Mouse (Mus musculus) neural tube, embryonic 11.5 days (tissue): Measurements from ENCODE around the gene Dlst. TPM values are rescaled to one million over a fixed set of nuclear protein-coding genes. Genes with fewer than 3 reads are reported as not detected.

Source experiments
- ATAC-seq: fragments of 200-750 bp; cut with Nextera tagmentation; 2 replicates; pipeline ENCODE4 v1.8.0; 2017; ENCODE audit warnings: moderate number of reproducible peaks, mild to moderate bottlenecking, moderate TSS enrichment, moderate library complexity; ENCODE audit not compliant: insufficient read depth, low FRiP score, low TSS enrichment
- DNase-seq: peaks from one replicate; pipeline ENCODE4 v3.0.0-alpha.2; 2015; ENCODE audit warnings: low spot score
- H3K27ac ChIP-seq: fragments of 300-500 bp; sonication (generic); 2 replicates; pipeline ENCODE4 v1.5.1; 2014; ENCODE audit warnings: low read depth, mild to moderate bottlenecking, low read length
- H3K27me3 ChIP-seq: fragments of 300-500 bp; sonication (generic); 2 replicates; pipeline ENCODE4 v1.6.1; 2014; ENCODE audit warnings: mild to moderate bottlenecking, low read length, mixed read lengths; ENCODE audit not compliant: control insufficient read depth, insufficient read depth
- H3K36me3 ChIP-seq: fragments of 300-500 bp; sonication (generic); 2 replicates; pipeline ENCODE4 v1.6.1; 2014; ENCODE audit warnings: mild to moderate bottlenecking, low read length, moderate library complexity, mixed read lengths; ENCODE audit not compliant: control insufficient read depth, insufficient read depth
- H3K4me1 ChIP-seq: fragments of 300-500 bp; sonication (generic); 2 replicates; pipeline ENCODE4 v1.6.1; 2014; ENCODE audit warnings: low read length, mixed read lengths; ENCODE audit not compliant: control insufficient read depth, insufficient read depth
- H3K4me2 ChIP-seq: fragments of 300-500 bp; sonication (generic); 2 replicates; pipeline ENCODE4 v1.6.1; 2014; ENCODE audit warnings: low read depth, mild to moderate bottlenecking, moderate library complexity
- H3K4me3 ChIP-seq: fragments of 300-500 bp; sonication (generic); 2 replicates; pipeline ENCODE4 v1.5.1; 2014; ENCODE audit warnings: low read depth, low read length
- H3K9ac ChIP-seq: fragments of 300-500 bp; sonication (generic); 2 replicates; pipeline ENCODE4 v1.6.1; 2014; ENCODE audit warnings: mild to moderate bottlenecking, low read length
- H3K9me3 ChIP-seq: fragments of 300-500 bp; sonication (generic); 2 replicates; pipeline ENCODE4 v1.6.1; 2016; ENCODE audit warnings: low read length; ENCODE audit not compliant: control insufficient read depth
- WGBS: fragments of 180-500 bp; shearing (Covaris S2); extraction: QIAGEN DNeasy Blood & Tissue Kit; methylation state at CpG from one replicate; pipeline ENCODE4 v1.1.7; 2014; 5-methylcytosine and 5-hydroxymethylcytosine counted together
- polyA plus RNA-seq: library from polyadenylated mRNA; unstranded; fragments of >200 nt; fragmentation: Nextera tagmentation; extraction: Ambion mirVana; gene quantifications from 2 replicates; pipeline ENCODE4 v1.2.1, GENCODE M21; 2014

Dlst gene
- polyA plus RNA-seq, 1 experiment from 2014 or later: 115 TPM

DNA sequence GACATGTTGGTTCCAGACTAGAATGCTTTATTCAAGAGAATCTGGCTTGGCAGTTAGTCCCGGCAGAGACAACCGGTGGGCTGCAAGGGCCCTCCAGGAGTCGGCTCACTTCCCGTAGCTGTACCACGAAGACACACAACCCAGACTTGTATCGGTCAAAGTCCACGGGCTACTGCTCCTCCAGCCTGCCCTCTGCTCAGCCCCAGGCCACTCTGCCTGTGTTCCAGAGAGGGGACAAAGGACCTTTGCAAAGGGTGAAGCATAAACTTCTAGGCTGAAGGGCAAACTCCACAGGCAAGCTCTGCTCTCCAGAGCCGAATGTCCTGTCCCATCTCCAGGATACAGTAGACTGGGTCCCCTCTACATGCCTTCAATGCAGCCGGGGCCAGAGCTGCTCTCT, 56.0 kb downstream of the Dlst start:
- H3K9ac ChIP-seq: no peak overlapping the region
- ATAC-seq (no peak), DNase-seq (no peak)
- H3K36me3 ChIP-seq: no peaks in the 10 kb centered on the region
- H3K9me3 ChIP-seq: no peaks in the 10 kb centered on the region
- H3K27me3 ChIP-seq: no peaks in the 10 kb centered on the region
- 83% methylated on average over 9 of the region's 9 CpGs for WGBS
- no peak overlapping the region for H3K4me3 ChIP-seq
- H3K4me2 ChIP-seq: no peak overlapping the region
- H3K27ac ChIP-seq: no peak overlapping the region
- H3K4me1 ChIP-seq: no peaks in the 10 kb centered on the region

DNA sequence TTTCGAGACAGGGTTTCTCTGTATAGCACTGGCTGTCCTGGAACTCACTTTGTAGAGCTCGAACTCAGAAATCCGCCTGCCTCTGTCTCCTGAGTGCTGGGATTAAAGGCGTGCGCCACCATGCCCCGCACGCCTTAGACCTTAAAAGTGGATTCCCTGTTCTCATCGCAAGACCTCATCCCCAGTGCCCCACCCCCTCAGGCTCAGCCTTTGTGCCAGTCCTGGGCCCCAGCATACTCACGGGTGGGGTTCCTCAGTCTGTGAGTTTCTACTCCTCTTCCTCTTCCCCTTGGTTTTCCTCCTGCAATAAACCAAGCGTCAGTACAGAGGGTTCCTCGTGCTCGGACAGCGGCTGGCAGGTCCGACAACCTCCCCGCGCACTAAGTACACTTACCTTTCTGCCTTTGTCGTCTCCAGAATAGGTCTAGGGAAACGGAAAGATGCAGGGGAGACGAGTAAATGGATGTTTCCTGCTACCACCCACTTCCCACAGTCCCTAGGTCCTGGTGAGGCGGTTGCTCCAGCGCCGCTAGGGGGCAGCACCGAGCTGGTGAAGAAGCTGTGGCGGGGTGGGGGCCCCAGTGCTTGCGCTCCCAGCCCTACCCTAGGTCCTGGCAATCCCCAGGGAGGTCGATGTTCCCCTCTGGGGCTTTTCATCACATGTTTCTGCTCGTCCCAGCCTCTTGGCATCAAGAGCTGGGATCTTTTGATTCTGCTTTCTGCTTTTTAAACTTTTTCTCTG, 58.7 kb downstream of the Dlst start:
- Histone ChIP-seq H3K4me3 (no peak overlapping the region), H3K4me2 (peak overlapping the region; percentile 43), H3K9ac (peak overlapping the region; percentile 44), H3K4me1 (no peaks in the 10 kb centered on the region), H3K36me3 (no peaks in the 10 kb centered on the region), H3K9me3 (no peaks in the 10 kb centered on the region), H3K27ac (no peak overlapping the region), H3K27me3 (no peaks in the 10 kb centered on the region)
- 24% methylated on average over 27 of the region's 27 CpGs for WGBS
- DNase-seq (peak; percentile 87), ATAC-seq (peak; percentile 83)

DNA sequence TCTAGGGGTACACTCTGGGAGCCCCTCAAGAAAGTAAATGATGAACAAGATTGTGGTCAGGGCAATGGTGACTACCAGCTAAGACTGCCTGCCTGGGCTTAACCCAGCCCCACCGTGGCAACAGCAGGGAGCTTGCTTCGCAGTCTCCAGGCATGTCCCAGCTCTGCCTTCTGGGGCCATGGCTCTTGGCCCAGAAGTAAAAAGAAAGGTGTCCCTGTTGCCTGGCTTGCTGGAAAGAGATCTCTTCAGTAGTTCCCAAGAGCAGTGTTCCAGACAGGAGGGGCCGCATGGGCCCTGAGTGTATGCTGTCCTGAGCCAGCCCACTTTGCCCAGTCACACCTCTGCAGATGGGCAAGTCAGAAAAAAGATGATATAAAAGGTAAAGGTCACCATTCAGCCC, 59.2 kb downstream of the Dlst start:
- Histone ChIP-seq H3K4me1 (peaks cover 1% of the 10 kb centered on the region; the same call in 1 of the 2 replicates), H3K4me3 (no peak overlapping the region), H3K27me3 (no peaks in the 10 kb centered on the region), H3K27ac (no peak overlapping the region), H3K36me3 (no peaks in the 10 kb centered on the region), H3K4me2 (no peak overlapping the region), H3K9ac (no peak overlapping the region), H3K9me3 (no peaks in the 10 kb centered on the region)
- WGBS: 63% methylated on average over 3 of the region's 3 CpGs
- no peak for ATAC-seq
- no peak for DNase-seq

- Histone ChIP-seq H3K4me1 (peaks cover 4% of the 10 kb centered on the region), H3K27me3 (no peaks in the 10 kb centered on the region), H3K4me2 (no peak overlapping the region), H3K9ac (no peak overlapping the region), H3K4me3 (no peak overlapping the region), H3K9me3 (no peaks in the 10 kb centered on the region), H3K27ac (no peak overlapping the region), H3K36me3 (no peaks in the 10 kb centered on the region)
- 83% methylated on average over 11 of the region's 11 CpGs for WGBS
- DNase-seq (no peak), ATAC-seq (no peak)
Measured at GRCm38 (mm10) chr12:85170284-85170947, 59.8 kb downstream of the Dlst start.

- no peak overlapping the region for H3K27ac ChIP-seq
- no peak for ATAC-seq
- 90% methylated on average over 3 of the region's 3 CpGs for WGBS
Measured at GRCm38 (mm10) chr12:85170948-85171307, 60.3 kb downstream of the Dlst start.

DNA sequence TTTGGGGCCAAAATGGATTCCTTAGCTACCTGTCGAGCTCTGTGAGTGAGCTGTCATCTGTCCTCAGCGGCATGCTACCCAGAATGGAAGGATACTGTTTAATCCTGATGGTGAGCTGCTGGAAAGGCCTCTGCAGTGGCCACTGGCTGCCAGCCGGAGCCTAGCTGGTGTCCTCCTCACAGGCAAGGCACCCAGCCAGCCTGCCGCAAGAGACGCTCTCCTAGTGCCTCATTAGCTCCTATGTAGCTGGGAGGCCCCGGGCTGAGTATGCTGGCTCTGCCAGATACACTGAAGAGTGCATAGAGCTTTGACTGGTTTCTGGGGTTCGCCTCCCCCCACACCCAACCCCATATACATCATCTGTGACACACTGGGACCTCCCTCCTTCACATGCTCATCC, 63.4 kb downstream of the Dlst start:
- Histone ChIP-seq H3K36me3 (no peaks in the 10 kb centered on the region), H3K27me3 (peaks cover 13% of the 10 kb centered on the region), H3K9ac (no peak overlapping the region), H3K4me1 (peaks cover 25% of the 10 kb centered on the region), H3K4me2 (no peak overlapping the region), H3K27ac (no peak overlapping the region), H3K9me3 (no peaks in the 10 kb centered on the region), H3K4me3 (no peak overlapping the region)
- no peak for DNase-seq
- WGBS: 75% methylated on average over 7 of the region's 7 CpGs
- no peak for ATAC-seq

More at GRCm38 (mm10) chr12:85170948-85171307, 60.3 kb downstream of the Dlst start:
- H3K27me3 ChIP-seq: no peaks in the 10 kb centered on the region
- H3K4me1 ChIP-seq: peaks cover 10% of the 10 kb centered on the region
- no peaks in the 10 kb centered on the region for H3K9me3 ChIP-seq
- H3K9ac ChIP-seq: no peak overlapping the region
- DNase-seq: no peak
- no peak overlapping the region for H3K4me2 ChIP-seq
- H3K4me3 ChIP-seq: no peak overlapping the region
- H3K36me3 ChIP-seq: no peaks in the 10 kb centered on the region

DNA sequence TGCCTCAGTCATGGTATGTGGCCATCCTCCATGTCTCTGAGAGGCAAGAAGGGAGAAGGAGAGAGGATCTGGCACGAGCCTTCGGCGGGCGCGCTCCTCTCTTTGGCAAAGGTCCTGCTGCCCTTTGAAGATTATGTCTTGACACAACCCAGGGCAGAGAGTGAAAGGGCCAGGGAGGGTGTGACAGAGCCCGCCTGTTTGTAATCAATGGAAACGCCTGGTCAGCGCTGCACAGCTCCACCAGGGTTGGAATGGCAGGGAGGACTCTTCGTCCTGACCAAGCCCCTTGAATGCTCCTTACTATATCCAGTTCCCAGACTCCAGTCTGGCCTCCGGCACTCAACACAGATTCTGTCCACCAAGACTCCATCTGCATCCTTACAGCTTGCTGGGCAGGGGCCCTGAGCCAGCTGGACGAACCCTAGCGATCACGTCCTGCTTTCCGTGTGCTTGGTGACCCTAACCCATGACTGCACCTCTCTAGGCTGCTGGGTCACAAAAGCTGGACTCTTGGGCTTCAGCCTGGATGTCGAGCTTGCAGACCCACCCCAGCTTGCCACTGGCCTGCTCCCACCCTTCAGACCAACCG, 64.5 kb downstream of the Dlst start:
- Histone ChIP-seq H3K27ac (no peak overlapping the region), H3K4me1 (peaks cover 25% of the 10 kb centered on the region), H3K4me2 (peak overlapping the region; percentile 40), H3K9me3 (no peaks in the 10 kb centered on the region), H3K27me3 (peaks cover 13% of the 10 kb centered on the region), H3K36me3 (no peaks in the 10 kb centered on the region), H3K4me3 (peak overlapping the region; percentile 17; the same call in 1 of the 2 replicates), H3K9ac (no peak overlapping the region; the same call in 1 of the 2 replicates)
- 0 out of 2 replicates have a peak, but pooled peaks have one; percentile 39 for ATAC-seq
- no peak for DNase-seq
- 48% methylated on average over 16 of the region's 16 CpGs for WGBS

DNA sequence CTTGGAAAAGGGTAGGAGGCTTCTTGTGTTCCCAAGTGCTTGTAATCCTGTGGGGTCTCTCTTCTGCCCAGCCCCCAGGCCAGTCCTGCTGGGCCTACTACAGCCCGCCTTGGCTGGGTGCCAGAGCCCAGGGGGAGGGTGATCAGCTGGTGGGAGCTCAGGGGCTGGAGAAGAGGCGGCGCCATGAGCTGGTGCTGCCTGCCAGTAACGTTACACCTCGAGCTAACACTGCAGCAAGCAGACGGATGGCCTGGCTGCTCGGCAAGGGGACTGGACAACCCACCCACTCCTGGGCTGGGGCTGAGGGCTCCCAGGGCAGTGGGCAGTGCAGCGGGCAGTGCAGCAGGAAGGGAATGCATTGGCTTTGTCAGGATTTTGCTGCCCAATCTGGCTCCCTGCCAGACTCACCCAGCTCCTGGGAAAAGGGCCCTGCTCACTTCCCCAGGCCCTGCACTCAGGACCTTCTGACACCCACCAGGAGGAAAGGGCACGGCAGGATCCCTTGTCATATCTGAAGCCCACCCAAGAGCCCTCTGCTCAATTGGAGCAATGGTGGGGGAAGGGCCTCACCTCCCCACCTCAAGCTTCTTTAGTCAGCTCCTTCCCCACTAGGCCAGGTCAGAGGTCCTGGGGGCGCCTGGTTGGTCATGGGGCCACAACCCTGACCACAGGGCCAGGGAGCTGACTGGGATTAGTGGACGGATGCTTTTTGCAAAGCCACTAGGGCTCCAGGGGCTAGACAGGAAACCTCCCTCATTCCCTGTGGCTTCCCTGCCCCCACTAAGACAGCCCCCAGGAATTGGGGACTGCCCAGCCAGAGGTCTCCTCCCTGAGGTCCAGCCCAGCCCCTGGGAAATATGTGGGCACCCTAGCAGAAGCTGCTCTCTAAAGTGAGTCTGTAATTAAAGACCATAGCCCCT, 65.6 kb downstream of the Dlst start:
- Histone ChIP-seq H3K9ac (peak overlapping the region; percentile 36), H3K9me3 (no peaks in the 10 kb centered on the region), H3K4me1 (peaks cover 25% of the 10 kb centered on the region), H3K4me2 (peak overlapping the region; percentile 40), H3K27me3 (peaks cover 13% of the 10 kb centered on the region), H3K27ac (no peak overlapping the region), H3K4me3 (peak overlapping the region; percentile 17), H3K36me3 (no peaks in the 10 kb centered on the region)
- peak; percentile 75 for DNase-seq
- ATAC-seq: peak; percentile 85
- WGBS: 14% methylated on average over 11 of the region's 11 CpGs
